Mouse (Mus musculus): ENCODE data around the gene Rabggtb.

The Rabggtb gene

DNA sequence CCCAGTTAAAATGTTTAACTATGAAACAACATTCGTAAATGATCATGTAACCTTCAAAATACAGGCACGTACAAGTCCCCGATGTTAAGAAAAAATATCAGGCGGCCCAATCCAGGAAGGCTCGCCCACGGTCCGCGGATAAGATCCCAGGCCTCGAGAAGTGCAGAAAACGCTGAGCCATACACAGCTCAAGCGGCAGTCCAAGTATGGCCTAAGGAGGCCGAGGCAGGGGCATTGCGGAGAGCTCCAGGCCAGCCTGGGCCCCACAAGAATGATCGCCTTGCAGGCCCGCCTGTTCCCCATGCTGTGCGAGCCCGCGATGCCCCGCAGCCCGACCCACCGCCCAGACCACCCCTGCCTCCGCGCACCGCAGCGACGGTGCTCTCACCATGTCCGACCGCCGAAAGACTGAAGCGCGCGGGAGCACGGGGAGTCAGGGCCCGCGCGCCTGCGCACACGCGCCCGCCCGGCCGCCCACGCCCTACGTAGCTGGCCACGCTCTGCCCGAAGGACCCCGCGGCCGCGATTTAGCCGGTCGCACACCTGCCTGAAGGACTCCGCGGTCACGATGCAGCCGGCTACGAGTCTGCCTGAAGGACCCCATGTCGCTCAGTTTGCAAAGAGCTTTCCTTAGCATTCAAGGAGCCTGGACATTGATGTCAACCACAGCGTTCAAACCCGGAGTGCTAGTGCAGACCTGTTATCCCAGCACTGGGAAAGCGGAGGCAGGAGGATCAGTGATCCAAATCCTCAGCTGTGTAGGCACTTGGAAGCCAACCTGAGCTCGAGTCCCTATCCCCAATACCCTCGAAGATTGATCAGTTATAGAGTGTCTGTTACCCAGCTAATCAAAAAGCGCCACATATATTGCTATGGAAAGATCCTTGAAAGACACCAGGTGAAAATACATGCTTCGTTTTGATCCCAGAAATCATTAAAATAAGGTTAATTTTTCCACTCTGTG, at the start of gene Rabggtb:
Gene Rabggtb, minus strand, starts transcription at position 464 of the 964 bp plus-strand sequence.
- peak; percentile 82 for DNase-seq (ENCODE audit: low read depth)

DNA sequence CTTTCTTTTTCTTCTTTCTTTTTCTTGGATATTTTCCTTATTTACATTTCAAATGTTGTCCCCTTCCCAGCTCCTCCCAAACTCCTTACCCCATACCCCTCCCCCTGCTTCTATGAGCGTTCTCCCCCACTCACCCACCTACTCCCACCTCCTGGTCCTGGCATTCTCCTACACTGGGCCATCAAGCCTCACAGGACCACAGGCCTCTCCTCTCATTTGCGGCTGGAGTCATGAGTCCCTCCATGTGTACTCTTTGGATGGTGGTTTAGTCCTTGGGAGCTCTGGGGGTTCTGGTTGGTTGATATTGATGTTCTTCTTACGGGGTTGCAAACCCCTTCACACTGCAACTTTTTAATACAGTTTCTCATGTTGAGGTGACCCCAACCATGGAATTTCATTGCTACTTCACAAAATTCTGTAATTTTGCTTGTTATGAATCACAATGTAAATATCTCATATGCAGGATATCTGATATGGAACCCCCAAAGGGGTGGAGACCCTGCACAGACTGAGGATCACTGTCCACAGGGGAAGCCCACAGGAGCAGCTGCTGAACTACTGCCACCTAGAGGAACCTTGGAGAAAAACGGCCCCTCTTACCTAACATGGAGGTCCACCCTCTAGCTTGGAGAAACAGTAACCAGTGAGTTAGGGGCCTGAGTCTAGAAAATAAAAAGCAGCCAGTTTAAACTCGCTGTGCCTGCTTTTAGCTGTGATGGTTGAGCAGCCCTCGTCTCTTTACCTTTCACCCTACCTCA, 49.0 kb upstream of the Rabggtb start:
- no peak for DNase-seq (ENCODE audit: low read depth)

DNA sequence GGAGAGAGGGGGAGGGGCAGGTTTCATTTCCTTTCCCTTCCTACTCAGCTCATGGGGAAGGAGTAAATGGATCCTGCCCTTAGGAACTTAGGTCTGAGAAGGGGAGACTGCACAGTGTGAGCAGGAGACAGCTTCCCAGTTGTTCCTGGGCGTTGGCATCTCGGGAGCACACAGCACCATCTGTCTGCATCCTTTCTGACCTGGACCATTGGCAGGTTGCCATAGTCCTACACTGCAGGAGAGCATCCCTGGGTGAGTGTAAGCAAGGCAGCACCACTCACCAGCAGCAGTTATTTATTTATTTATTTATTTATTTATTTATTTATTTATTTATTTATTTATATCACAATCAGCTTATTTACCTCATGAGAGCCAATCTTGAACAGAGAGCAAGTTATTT, 48.1 kb upstream of the Rabggtb start:
- no peak for DNase-seq (ENCODE audit: low read depth)

DNA sequence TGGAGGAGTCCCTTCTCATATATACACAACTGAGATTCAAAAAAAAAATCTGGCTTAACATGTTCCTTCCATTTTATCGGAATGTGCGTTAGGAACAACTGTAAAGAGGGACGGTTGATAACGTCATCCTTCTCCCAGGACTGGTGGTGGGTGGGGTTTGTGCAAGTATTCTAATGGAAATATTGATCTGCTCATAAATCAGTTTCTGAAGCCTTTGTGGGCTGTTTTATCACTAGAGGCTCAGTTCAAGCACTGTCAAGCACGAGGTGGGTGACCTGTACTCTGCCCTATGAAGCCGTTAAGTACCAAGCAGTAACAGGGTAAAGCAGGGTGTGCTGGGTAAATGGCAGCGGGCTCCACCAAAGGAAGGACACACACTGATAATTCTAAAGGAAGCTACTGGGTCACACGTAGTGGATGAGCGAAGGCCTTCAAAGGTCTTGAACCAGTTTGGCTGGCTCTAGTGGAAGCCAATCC, 47.0 kb upstream of the Rabggtb start:
- DNase-seq (ENCODE audit: low read depth): no peak

DNA sequence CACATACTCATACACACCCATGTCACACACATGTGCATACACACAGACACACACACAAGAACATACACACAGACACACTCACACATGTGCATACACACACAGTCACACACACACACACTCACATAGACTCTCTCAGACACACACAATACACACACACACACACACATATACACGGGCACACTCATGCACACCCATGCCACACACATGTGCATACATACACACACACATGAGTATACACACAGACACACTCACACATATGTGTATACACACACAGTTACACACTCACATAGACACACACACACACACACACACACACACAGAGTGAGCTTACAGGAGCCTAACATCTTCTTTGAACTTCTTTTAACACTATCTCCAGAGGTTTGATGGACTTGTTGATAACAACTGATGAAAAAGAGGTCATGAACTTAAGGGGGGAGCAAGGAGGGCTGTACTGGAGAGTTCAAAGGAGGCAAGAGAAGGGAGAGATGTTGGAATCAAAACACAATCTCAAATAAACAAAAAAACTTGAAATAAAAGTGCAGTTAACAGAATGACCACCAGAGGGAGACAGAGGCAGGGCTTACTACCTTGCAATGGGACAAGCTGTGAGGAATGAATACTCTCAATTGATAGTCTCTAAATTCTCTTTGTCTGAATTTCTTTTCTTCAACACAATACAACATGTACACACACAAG, 46.4 kb upstream of the Rabggtb start:
- DNase-seq (ENCODE audit: low read depth): peak; percentile 43

DNA sequence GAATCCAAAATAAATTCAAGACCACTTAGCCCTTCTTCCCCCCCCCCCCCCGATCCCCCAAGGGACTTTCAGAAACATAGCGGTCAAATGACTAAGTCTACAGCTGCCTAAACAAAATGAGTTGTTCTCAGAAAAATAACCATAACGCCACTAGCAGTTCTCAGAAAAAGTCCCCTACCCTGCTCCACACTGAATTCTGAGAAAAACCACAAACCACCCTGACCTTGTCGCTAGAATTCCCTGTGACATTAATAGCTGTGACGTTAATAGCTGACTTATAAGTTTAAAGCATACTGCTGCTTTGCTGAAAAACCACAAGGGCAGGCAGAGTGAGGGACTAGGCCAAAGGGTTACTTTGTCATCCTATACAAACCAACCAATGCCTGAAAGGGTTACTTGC, 45.1 kb upstream of the Rabggtb start:
- no peak for DNase-seq (ENCODE audit: low read depth)

DNA sequence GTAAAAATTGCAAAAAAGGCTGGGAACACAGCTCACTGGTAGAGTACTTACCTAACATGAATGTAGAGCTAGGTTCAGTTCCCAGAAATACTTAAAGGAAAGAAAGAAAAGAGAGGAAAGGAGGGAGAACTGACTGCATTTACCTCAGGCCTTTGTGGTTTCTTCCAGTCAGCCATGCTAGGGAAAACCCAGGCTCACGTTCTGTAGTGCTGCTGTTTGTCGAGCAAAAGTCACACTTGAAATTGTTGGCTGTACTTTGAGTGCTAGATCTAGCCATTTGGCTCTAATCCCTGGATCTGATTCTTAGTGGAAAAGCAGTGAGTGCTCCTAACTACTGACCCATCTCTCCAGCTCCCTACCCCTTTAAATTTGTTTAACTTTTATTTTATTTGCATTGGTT, 35.4 kb upstream of the Rabggtb start:
- DNase-seq (ENCODE audit: low read depth): no peak

DNA sequence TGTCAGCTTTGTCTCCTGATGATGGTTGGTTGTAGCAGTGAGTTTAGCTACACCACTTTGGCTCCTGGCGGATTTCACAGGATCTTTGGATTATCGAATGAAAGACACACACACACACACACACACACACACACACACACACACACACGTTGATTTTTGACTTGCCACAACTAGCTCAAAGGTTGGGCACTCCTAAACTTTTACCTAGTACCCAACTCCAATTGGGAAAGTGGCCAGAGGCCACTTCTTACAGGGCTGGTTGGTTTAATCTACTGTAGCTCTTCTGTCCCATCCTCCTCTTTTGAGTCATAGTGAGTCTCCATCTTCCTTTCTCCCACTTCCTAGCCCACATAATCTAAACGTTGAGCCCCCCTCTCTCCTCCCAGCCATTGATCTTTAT, 34.5 kb upstream of the Rabggtb start:
- DNase-seq (ENCODE audit: low read depth): no peak

DNA sequence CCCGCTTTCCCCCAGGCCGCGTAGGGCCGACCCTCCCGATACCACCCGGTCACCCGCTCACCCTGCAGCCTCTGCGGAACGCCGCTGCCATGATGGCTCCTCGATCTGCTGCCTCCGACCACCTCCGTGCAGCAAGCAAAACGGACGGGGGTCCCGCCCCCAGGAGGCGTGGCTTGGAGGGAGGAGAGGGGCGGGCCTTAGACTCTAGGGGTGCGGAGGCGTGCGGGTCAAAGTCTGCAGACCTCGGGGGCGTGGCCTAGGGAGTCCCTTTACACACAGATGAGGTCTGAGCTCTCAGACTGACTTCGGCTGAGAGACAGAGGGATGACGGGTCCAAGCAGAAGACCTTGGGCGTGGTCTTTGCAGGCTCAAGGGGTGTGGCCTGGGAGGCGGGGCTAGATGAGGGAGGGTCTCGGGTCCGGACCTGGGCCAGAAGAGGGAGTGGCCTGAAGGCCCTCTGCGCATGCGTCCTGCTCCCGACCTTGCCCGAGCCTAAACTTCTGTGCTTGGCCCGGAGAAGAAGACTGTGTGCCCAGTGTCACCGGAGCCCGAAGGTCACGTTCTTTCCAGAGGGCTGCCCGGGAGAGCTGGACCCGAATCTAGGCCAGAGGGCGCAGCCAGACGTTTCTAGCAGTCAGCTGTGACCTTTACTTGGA, 31.7 kb upstream of the Rabggtb start, which contains the start of gene Acadm:
Gene Acadm, minus strand, starts transcription at position 298 of the 656 bp plus-strand sequence.
- peak; percentile 94 for DNase-seq (ENCODE audit: low read depth)

DNA sequence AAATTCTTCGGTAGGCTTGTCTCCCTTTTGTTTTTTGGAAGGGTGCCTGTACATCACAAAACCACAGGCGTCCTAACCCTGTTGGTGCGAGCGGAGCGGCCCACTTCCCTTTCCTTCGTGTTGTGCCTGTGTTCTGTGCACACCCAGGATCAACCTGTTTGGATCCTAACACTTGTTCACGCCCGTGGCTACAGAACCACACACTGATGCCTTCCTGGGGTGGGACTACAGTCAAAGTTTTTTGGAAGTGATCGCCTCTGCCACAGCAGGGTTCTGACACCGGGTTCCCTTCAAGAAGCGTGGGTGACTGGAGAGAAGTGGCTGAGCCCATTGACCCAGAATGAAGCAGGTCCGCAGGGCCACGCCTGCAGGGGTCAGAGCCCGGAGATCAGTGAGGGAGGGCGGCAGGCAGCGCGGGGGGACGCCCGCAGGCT, 31.1 kb upstream of the Rabggtb start:
- DNase-seq (ENCODE audit: low read depth): peak; percentile 50

DNA sequence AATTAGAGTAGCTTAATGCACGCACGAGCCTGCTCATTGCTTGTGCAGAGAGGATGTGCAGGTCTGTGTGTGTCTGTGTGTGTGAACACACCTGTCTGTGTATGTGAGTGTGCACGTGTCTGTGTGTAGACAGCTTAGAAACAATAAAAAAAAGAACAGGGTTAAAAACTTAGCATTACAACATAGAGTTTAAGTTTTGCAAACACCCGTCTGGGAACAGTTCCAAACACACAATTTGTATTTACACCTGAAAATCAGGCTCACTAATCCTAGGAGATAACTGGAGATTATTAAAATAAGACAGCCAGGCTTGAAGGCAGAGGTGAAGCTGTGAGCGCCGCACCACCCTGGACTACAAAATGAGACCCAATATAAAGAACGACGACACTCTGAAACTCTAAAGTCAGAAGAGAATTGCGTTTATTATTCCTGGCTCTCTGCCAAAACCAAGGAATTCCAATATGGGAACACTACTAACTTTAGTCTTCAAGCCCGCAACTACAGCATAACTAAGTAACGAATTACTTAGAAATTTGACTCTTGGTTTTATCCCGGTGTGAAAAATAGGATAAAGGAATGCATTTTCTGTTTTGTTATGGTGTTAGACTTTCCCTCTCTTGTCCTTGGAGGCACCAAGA, 30.3 kb upstream of the Rabggtb start:
- no peak for DNase-seq (ENCODE audit: low read depth)

DNA sequence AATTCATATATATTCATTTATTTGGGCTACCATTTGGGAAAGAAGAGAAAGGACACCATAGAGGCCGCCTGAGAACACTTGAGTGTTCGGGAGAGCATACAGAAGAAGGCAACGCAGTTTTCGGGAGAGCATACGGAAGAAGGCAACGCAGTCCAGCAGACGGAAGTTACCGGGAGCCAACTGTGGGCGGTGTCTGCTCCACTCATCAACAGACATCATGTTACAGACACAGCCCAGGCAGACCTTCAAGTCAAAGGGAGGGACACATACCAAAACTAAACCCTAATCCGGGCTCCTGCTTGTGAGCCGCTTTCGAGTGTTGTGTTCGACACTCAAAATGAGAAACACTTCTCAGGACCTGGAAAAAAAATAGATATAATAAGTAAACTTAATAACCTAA, 28.8 kb upstream of the Rabggtb start:
- no peak for DNase-seq (ENCODE audit: low read depth)

DNA sequence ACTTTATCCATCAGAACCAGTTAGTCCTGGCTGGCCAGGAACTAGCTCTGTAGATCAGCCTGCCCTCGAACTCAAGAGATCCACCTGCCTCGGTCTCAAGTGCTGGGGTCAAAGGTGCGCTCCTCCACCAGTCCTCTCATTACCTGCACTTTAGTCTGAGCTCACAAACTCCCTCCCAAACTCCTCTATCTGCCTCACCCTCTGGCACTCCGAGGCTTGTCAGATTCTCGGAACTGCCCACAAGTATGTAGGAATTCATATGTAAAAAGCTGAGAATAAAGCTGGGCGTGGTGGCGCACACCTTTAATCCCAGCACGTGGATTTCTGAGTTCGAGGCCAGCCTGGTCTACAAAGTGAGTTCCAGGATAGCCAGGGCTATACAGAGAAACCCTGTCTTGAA, 27.7 kb upstream of the Rabggtb start:
- no peak for DNase-seq (ENCODE audit: low read depth)

DNA sequence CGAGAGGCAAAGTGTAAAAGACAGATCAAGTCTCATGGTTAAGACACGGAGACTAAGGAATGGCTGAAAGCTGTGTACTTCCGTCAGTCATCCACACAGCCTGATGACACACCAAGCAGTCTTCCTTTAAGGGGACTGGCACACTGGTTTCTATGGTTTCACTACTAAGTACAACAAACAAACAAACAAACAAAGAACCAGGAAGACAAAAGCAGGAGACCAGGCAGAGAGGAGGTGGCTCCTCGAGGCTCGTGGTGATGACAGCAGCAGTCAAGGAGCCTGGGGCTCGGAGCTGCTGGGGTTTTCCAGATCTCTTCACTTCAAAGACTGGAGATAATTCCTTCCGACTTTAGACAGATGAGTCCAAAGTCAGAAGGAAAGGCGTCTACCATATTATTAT, 27.2 kb upstream of the Rabggtb start:
- DNase-seq (ENCODE audit: low read depth): no peak

DNA sequence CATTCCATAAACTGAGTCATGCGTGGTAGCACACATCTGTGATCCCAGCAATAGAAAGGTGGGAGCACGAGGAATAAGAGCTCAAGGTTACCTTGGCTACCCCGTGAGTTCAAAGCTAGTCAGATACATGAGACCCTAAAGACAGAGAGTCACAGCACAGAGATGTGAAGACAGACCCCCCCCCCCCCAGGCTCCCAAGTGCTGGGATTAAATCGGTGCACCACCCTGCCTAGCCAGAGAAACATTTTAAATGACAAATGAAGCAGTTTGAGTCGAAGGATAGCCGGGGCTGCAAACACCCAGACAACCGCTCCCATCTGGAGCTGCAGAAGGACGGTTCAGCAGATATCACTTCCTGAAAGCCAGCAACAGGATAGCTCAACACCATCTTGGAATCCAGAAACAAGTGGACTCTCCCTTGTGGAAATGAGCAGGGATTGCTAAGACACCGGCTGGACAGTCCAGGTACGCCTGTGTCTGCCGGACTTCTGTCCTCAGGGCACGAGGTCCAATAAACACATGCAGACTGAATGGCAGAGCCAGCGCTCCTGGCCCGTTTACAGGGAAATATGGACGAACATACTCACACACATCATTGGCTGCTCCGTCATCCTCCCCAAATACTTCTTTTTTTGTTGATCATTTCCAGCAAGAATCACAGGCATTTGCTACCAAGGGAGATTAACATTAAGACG, 24.5 kb upstream of the Rabggtb start:
- no peak for DNase-seq (ENCODE audit: low read depth)

DNA sequence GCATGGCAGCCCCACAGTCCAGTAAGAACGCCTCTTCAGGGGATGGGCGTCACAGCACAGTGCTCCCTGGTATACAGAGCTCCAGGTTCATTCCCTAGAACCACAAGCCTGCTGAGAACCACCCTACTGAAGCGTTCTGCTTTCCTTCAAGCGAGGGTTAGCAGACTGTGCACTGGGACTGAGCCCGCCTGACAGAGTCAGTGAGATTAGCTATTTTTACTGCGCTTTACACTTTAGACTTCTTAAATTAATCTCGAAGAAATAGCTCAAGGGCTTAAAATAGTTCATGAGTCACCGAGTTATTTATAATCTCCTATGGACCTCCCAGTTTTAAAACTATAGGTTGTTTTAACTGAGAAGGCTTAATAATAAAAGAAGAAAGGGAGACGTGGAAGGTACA, 23.1 kb upstream of the Rabggtb start:
- DNase-seq (ENCODE audit: low read depth): no peak

DNA sequence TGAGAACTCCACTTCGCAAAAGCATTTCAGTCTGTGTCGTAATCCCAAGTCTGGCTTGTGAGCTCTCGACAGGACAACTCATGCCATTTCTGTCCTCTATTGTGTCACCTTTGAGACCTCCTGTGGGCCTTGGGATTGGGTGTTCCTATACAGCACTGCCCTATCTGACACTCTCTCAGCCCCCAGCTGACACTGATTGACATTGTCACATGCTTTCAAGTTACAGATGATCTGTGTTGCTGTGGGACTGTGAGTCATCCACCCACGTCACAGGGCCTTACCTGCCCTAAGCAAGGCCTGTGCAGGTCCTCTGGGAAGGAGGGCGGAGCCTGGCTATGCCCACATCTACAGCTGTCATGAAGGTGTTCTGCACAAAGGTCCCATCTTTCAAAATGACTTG, 19.7 kb upstream of the Rabggtb start:
- DNase-seq (ENCODE audit: low read depth): no peak

DNA sequence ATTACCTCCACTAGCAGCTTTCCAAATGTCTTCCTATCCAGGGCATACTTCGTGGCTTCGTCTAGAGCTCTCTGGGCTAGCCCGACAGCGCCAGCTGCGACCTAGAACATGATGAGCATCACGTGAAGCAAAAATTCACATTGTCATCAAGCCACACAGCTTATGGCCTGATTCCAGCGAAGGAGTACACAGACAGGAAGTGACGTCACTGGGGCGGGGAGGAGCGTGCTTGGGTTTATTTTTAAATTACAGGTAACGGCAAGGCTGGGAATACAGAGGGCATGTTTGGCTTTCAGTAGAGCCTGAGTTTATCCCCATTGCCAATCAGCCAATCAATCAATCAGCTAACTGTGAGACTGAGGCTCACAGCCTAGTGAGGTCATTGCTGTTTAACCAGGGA, 16.7 kb upstream of the Rabggtb start:
- no peak for DNase-seq (ENCODE audit: low read depth)

DNA sequence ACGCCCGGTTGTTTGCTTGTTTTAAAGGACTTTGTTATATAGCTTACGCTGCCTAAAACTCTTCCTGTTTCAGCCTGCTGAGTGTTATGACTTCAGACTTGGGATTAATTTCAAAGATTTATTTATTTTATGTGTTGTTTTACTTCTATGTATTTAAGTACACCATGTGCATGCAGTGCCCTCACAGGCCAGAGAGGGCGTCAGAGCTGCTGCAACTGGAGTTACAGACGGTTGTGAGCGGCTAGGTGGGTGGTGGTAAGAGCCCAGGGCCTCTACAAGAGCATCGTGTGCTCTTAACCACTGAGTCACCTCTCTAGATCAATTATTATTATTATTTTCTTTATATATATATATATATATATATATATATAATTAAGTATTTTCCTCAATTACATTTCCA, 13.5 kb upstream of the Rabggtb start:
- DNase-seq (ENCODE audit: low read depth): no peak

DNA sequence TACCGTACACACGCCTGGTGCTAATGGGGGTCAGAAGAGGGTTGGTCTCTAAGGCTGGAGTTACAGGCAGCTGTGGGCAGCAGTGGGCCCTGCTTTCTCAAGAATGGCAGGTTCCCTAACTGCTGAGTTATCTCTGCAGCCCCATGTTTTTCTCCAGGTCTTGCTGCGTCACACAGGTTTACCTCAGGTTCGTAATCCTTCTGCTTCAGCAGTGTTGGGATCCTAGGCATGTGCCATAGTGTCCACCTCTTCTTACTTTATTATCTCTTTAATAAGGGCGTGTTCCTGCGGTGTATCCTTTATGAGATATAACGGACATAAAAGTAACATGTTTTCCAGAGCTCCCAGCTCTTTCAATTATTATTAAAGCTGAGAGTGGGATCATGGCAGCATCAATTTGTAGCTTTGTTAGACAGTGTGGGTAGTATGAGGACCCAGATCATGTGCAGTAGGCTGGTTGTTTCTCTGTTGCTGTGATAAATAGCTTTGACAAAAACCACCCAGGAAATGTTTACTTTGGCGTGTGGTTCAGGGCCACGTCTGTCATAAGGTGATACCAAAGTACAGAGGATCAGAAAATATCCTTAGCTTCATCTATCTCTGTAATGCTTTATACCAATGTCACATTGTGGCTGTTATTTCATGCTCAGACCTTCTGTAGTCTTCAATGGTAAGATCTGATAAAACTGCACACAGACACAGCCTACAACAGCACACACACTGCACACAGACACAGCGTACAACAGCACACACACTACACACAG, 8.5 kb upstream of the Rabggtb start:
- DNase-seq (ENCODE audit: low read depth): no peak
